Mouse (Mus musculus): Measurements from ENCODE around the gene Tbl1x. TPM values are rescaled to one million over a fixed set of nuclear protein-coding genes. Genes with fewer than 3 reads are reported as not detected.
A peak's percentile ranks its signal among the peaks of the same experiment; 100 is the strongest.

Gene Tbl1x
- polyA plus RNA-seq, 1 experiment, result 30.4 TPM

- H3K27ac ChIP-seq (replicated peaks; ENCODE audit: low read depth, low read length), result peak overlapping the region; percentile 82
- no peaks in the 10 kb centered on the region for H3K4me1 ChIP-seq (ENCODE audit: control insufficient read depth, insufficient read depth, insufficient read length, low read length)
- no peak overlapping the region for H3K4me3 ChIP-seq (ENCODE audit: insufficient read depth, low read depth, low read length)
Observed at GRCm38 (mm10) chrX:77669779-77670550, 159.2 kb downstream of the Tbl1x start.
